Mouse (Mus musculus): Measurements from ENCODE around the gene Adam1a. TPM values are rescaled to one million over a fixed set of nuclear protein-coding genes. Genes with fewer than 3 reads are reported as not detected.

The Adam1a gene
- polyA plus RNA-seq, 1 experiment from 2014 or later = 0.33 TPM

DNA sequence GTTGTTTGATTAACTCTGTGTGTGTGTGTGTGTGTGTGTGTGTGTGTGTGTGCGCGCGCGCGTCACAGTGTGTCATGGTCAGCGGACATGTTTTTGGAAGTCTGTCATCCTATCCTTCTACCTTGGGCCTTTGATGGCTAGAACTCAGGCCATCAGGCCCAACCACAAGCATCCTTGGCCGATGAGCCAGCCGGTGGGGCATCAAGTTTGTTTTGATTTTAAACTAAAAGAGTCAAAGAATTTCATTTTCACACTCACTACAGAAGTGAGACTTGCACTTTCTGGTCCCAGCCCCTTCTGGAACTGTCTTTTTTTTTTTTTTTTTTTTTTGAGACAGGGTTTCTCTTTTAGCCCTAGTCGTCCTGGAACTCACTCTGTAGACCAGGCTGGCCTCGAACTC, 39.7 kb upstream of the Adam1a start:
- Histone ChIP-seq H3K9ac (no peak overlapping the region), H3K4me2 (no peak overlapping the region), H3K27ac (peak overlapping the region; percentile 65), H3K36me3 (peaks cover 6% of the 10 kb centered on the region), H3K4me3 (replicated peaks) (no peak overlapping the region), H3K27me3 (no peaks in the 10 kb centered on the region), H3K4me1 (replicated peaks) (peaks cover 48% of the 10 kb centered on the region), H3K9me3 (replicated peaks) (no peaks in the 10 kb centered on the region)
- ATAC-seq (ENCODE audit: low read depth) (no peak), DNase-seq (no peak)
- 88% methylated on average over 10 of the region's 10 CpGs for WGBS (ENCODE audit: insufficient replicate concordance)

DNA sequence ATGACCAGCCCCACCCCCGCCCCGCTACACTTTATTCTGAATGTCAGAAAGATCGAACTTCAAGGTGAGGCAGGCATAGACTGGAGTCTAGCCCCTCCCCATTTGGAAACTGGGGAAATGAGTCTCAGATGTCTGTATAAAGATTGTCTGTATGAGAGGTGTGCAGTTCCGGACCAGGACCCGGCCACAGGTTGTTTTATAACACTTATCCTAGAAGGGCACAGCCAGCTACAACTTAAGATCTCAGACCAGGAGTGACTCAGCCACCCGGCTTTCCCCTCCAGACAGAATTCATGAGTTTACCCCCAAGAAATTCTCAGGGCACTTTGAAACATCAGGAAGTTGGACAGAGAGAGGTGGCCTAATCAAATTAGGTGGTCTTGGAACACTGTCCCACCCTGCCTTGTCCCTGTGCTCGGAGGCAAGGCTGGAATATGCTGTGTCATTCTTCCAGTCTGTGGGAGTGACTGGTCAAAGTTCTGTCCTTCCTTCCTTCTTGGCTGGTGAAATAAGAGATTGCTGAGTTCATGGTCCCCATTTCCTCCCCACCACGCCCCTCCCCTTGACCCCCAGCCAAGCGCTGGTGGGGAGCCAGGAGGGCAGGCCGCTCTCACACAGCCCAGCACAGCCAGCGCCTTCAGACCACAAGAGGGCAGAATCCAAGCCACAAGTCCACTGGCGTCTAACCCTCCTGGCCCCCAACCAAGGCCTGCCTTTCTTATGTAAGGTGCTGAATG, 38.7 kb upstream of the Adam1a start:
- Histone ChIP-seq H3K9me3 (replicated peaks) (no peaks in the 10 kb centered on the region), H3K27me3 (no peaks in the 10 kb centered on the region), H3K27ac (peak overlapping the region; percentile 65), H3K36me3 (peaks cover 16% of the 10 kb centered on the region), H3K4me3 (replicated peaks) (no peak overlapping the region), H3K4me1 (replicated peaks) (peaks cover 46% of the 10 kb centered on the region), H3K4me2 (no peak overlapping the region), H3K9ac (peak overlapping the region; percentile 41)
- peak; percentile 51 for DNase-seq
- peak; percentile 72 for ATAC-seq (ENCODE audit: low read depth)
- WGBS (ENCODE audit: insufficient replicate concordance) = 31% methylated on average over 12 of the region's 12 CpGs

DNA sequence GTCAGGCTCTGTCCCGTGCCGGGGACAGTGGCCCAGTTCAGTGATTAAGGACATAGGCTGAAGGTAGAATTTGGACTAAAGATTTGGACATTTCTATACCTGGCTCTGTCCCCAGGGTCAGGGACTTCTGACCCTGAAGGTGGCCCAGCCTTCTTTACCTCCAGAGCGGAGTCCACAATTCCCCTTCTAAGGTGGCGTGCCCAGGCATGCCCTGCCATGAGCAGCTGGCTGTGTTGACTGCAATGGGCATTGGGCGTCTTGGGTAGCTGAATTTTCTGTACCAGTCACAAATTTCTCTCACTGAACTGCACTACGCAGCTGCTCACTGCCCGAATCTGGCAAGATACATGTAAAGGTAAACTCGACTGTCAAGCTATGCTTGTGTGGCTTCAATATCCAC, 36.7 kb upstream of the Adam1a start:
- Histone ChIP-seq H3K27ac (no peak overlapping the region), H3K4me3 (replicated peaks) (no peak overlapping the region), H3K36me3 (peaks cover 25% of the 10 kb centered on the region), H3K4me2 (no peak overlapping the region), H3K27me3 (no peaks in the 10 kb centered on the region), H3K4me1 (replicated peaks) (peaks cover 36% of the 10 kb centered on the region), H3K9ac (no peak overlapping the region), H3K9me3 (replicated peaks) (no peaks in the 10 kb centered on the region)
- DNase-seq = no peak
- no peak for ATAC-seq (ENCODE audit: low read depth)
- WGBS (ENCODE audit: insufficient replicate concordance) = 85% methylated on average over 8 of the region's 8 CpGs

DNA sequence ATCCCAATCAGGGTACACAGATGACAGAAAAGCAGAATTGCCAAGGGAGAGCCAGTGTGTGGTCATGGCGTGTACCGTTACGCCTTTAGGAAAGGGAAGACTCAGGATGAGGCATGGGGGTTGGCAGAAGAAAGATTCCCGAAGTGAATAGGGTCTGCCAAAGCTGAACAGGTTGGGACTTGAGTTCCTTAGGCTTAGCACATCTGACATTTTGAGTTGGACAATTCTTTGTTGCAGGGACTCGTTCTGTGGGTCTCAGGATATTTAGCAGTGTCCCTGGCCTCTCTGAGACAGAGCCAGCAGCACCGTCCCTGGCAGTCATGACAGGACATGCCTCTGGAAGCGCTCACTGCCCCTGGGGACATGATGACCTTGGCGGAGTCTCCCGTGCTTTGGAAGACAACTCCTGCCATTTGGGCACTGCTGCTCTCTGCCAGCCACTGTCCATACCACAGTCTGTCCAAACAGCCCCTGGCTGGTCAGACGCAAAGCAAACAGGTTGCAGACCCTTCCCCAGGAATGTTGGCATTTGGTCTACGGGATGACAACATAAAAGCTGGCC, 31.7 kb upstream of the Adam1a start:
- H3K4me2 ChIP-seq = no peak overlapping the region
- H3K27ac ChIP-seq = no peak overlapping the region
- H3K9ac ChIP-seq = no peak overlapping the region
- DNase-seq = no peak
- peaks cover 66% of the 10 kb centered on the region for H3K36me3 ChIP-seq
- no peak overlapping the region for H3K4me3 ChIP-seq (replicated peaks)
- ATAC-seq (ENCODE audit: low read depth) = no peak
- H3K9me3 ChIP-seq (replicated peaks) = no peaks in the 10 kb centered on the region
- 83% methylated on average over 11 of the region's 11 CpGs for WGBS (ENCODE audit: insufficient replicate concordance)
- no peaks in the 10 kb centered on the region for H3K4me1 ChIP-seq (replicated peaks)
- H3K27me3 ChIP-seq = no peaks in the 10 kb centered on the region

DNA sequence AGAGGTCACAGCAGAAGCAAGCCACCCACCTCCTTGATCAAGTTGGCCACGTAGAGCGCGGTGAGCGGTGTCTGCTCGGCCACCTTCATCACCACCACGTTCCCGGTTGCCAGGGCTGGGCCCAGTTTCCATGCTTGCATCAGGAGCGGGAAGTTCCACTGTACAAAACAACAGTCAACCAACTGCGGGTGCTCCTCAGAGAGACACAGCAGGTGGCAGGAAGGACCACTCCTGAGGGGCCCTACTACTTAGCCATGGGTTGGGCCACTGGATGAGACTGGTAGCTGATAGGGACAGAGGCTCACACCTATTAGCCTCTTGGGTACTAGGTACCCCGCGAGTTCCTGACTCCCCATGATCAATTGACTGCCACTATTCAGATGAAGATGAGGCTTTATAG, 30.6 kb upstream of the Adam1a start:
- 88% methylated on average over 11 of the region's 11 CpGs for WGBS (ENCODE audit: insufficient replicate concordance)

DNA sequence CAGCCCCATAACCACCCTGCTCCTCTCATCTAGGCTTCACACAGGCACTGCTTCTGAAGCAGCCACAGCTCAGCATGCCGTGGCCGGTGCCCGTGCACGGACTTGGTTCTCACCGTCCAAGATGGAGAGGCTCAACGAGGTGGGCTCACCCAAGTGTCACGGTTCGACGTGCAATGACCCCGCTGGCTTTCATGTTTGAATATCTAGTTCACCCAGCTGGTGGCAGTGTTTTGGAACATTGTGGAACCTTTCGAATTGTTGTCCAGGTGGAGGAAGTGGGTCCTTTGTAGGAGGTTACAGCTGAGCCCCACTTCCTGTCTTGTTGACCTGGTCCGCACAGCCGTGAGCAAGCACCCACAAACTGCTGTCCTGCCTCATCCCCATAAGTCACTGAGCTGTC, 28.9 kb upstream of the Adam1a start:
- Histone ChIP-seq H3K27ac (no peak overlapping the region), H3K27me3 (no peaks in the 10 kb centered on the region), H3K4me2 (no peak overlapping the region), H3K9me3 (replicated peaks) (no peaks in the 10 kb centered on the region), H3K9ac (no peak overlapping the region), H3K4me3 (replicated peaks) (no peak overlapping the region), H3K4me1 (replicated peaks) (no peaks in the 10 kb centered on the region), H3K36me3 (peaks cover 75% of the 10 kb centered on the region)
- ATAC-seq (ENCODE audit: low read depth) (no peak), DNase-seq (no peak)
- 80% methylated on average over 13 of the region's 13 CpGs for WGBS (ENCODE audit: insufficient replicate concordance)

More for the DNA sequence above, 30.6 kb upstream of the Adam1a start:
- Histone ChIP-seq H3K9me3 (replicated peaks) (no peaks in the 10 kb centered on the region), H3K4me1 (replicated peaks) (no peaks in the 10 kb centered on the region), H3K4me2 (no peak overlapping the region), H3K27ac (no peak overlapping the region), H3K36me3 (peaks cover 77% of the 10 kb centered on the region), H3K9ac (no peak overlapping the region), H3K27me3 (no peaks in the 10 kb centered on the region), H3K4me3 (replicated peaks) (no peak overlapping the region)
- no peak for ATAC-seq (ENCODE audit: low read depth)
- DNase-seq = no peak

DNA sequence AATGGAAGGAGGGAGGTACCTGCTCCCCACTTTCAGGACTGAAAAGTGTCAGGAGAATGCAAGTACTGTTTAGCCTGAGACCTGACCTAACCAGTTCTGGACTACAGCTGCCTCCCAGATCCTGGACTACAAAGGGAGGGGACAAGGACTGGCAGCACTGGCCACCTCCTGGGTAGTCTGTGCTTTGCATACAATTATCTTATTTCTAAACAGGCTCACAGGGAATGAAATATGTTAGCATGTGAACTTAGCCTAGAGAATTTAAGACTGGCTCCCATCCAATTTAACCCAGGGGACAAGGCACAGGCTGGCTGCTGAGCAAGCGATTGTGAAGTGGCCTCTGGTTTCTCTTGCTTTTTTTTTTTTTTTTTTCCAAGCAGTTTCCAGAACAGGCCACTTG, 25.5 kb upstream of the Adam1a start:
- Histone ChIP-seq H3K9ac (no peak overlapping the region), H3K27me3 (no peaks in the 10 kb centered on the region), H3K9me3 (replicated peaks) (no peaks in the 10 kb centered on the region), H3K4me2 (no peak overlapping the region), H3K27ac (no peak overlapping the region), H3K36me3 (peaks cover 69% of the 10 kb centered on the region), H3K4me1 (replicated peaks) (0 out of 2 replicates have a peak, but pooled peaks cover 6% of the 10 kb centered on the region), H3K4me3 (replicated peaks) (no peak overlapping the region)
- 74% methylated on average over 1 of the region's 1 CpGs for WGBS (ENCODE audit: insufficient replicate concordance)
- no peak for ATAC-seq (ENCODE audit: low read depth)
- DNase-seq = no peak

DNA sequence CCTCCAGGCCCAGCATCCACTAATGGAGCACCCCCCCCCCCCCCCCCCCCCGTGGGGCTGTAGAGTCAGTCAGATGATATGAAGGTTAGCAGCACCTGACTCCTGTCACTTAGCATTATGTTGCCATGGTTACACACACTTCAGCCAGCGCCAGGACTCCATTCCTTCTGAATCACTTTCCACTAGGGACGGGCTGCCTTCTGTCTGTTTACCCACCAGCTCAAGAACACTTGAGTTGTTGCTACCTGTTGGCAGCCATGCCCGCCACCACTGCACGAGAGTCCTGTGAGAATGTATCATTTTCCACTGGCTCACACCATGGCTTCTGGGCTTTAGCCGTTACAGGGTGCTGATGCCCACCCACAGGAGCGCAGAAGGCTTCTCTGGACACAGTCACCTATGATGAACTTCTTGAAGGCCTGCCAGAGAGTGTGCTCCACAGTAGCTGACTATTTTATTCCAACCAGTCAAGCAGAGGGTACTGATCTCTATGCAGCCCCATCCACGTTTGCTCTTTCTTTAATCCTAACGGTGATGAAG, 24.7 kb upstream of the Adam1a start:
- no peak overlapping the region for H3K4me3 ChIP-seq (replicated peaks)
- peaks cover 62% of the 10 kb centered on the region for H3K36me3 ChIP-seq
- no peaks in the 10 kb centered on the region for H3K27me3 ChIP-seq
- no peak for ATAC-seq (ENCODE audit: low read depth)
- 80% methylated on average over 9 of the region's 9 CpGs for WGBS (ENCODE audit: insufficient replicate concordance)
- no peak overlapping the region for H3K27ac ChIP-seq
- no peak overlapping the region for H3K9ac ChIP-seq
- no peaks in the 10 kb centered on the region for H3K9me3 ChIP-seq (replicated peaks)
- no peak overlapping the region for H3K4me2 ChIP-seq
- H3K4me1 ChIP-seq (replicated peaks) = 0 out of 2 replicates have a peak, but pooled peaks cover 6% of the 10 kb centered on the region
- DNase-seq = no peak

DNA sequence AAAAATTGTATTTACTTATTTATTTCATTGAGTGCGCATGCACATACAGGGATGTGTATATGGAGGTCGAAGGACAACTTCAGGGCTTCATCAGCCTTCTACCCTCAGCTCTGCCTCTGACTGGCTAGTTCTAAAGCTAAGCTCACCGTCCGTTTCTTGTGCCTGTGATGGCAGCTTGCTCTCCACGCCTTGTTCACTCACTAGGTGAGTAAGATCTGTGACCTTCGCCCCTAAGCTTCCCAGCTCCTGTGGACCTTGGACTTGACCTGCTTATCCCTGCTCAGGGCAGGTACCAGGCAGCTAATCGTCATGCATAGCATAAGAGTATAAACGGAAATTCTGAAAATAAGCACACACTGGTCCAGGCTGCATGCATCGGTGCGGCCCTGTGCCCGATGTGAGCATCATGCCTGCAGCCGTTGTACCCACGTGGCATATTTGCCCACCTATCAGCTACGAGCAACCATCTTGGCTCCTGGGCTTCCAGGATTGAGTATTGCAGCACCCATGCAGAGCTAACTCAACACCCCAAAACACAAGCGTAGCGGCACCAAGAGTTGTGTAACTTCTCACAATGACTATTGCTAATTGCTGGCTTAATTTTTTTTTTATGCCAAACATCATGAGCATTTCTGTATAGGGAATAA, 20.9 kb upstream of the Adam1a start:
- Histone ChIP-seq H3K4me2 (no peak overlapping the region), H3K27me3 (no peaks in the 10 kb centered on the region), H3K9me3 (replicated peaks) (no peaks in the 10 kb centered on the region), H3K4me1 (replicated peaks) (peaks cover 12% of the 10 kb centered on the region; the same call in 1 of the 2 replicates), H3K4me3 (replicated peaks) (no peak overlapping the region), H3K9ac (no peak overlapping the region), H3K36me3 (peaks cover 27% of the 10 kb centered on the region), H3K27ac (no peak overlapping the region)
- 78% methylated on average over 16 of the region's 16 CpGs for WGBS (ENCODE audit: insufficient replicate concordance)
- ATAC-seq (ENCODE audit: low read depth) (no peak), DNase-seq (no peak)

DNA sequence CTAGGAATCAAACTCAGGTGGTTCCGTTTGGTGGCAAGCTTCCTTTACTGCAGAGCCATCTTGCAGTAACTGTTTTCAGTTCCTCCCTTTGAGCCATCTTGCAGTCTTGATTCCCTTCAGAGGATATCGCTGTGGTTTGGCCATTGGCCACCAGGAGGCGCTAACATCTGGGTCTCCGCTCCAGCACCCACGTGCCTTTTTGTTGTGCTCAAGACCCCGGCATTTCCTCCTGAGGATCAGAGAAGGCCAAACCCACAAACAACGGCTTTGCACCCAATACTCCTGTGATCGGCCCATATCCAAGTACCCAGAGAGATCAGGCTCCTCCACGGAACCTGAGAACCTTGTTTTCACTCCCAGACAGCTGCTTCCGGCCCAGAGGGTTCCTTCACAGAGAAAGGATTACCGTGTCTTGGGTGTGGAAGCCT, 19.2 kb upstream of the Adam1a start:
- Histone ChIP-seq H3K9me3 (replicated peaks) (no peaks in the 10 kb centered on the region), H3K9ac (no peak overlapping the region), H3K4me3 (replicated peaks) (0 out of 2 replicates have a peak overlapping the region, but pooled peaks have one; percentile 1), H3K4me2 (peak overlapping the region; percentile 52), H3K36me3 (peaks cover 12% of the 10 kb centered on the region), H3K27ac (no peak overlapping the region), H3K27me3 (no peaks in the 10 kb centered on the region), H3K4me1 (replicated peaks) (peaks cover 12% of the 10 kb centered on the region; the same call in 1 of the 2 replicates)
- WGBS (ENCODE audit: insufficient replicate concordance) = 5% methylated on average over 11 of the region's 11 CpGs
- ATAC-seq (ENCODE audit: low read depth) = no peak
- DNase-seq = peak; percentile 70

DNA sequence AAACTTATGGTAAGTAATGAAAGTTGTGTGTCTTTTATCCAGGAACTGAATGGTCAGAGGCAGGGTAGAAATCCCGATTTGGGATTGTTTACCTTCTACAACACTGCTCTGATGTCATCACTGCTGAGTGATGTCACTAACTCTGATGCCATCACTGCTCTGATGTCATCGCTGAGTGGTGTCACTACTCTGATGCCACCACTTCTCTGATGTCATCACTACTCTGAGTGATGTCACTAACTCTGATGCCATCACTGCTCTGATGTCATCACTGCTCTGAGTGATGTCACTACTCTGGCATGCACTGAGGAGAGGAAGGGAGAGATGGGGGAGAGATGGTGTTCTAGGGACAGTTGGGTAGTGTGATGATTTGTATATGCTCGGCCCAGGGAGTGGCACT, 17.2 kb upstream of the Adam1a start:
- DNase-seq = no peak
- H3K27ac ChIP-seq = no peak overlapping the region
- 71% methylated on average over 3 of the region's 3 CpGs for WGBS (ENCODE audit: insufficient replicate concordance)

More for the DNA sequence above, 17.2 kb upstream of the Adam1a start:
- no peak for ATAC-seq (ENCODE audit: low read depth)
- Histone ChIP-seq H3K4me2 (no peak overlapping the region), H3K9me3 (replicated peaks) (no peaks in the 10 kb centered on the region), H3K27me3 (no peaks in the 10 kb centered on the region), H3K36me3 (no peaks in the 10 kb centered on the region), H3K4me1 (replicated peaks) (peaks cover 12% of the 10 kb centered on the region; the same call in 1 of the 2 replicates), H3K9ac (no peak overlapping the region), H3K4me3 (replicated peaks) (no peak overlapping the region)
